Mouse (Mus musculus) forebrain, embryonic 14.5 days (tissue): ENCODE results near the gene Trp53rkb. TPM values are rescaled to one million over a fixed set of nuclear protein-coding genes. Genes with fewer than 3 reads are reported as not detected.
"Not testable (repeated sequence)": the region's sequence is repeated elsewhere in the genome, so short reads cannot be mapped to it uniquely, and the experiment has no call there.

Experiments used
- ATAC-seq: fragments of 200-750 bp; cut with Nextera tagmentation; 2 replicates; pipeline ENCODE4 v1.8.0; 2017; ENCODE audit warnings: mild to moderate bottlenecking, moderate library complexity
- DNase-seq: peaks from one replicate; pipeline ENCODE4 v3.0.0-alpha.2; 2015; ENCODE audit warnings: low spot score
- H3K27ac ChIP-seq: fragments of 300-500 bp; sonication (generic); 2 replicates; pipeline ENCODE4 v1.5.1; 2014; ENCODE audit warnings: low read depth, mild to moderate bottlenecking, control low read depth, low read length, moderate library complexity
- H3K27me3 ChIP-seq: fragments of 300-500 bp; sonication (generic); replicated peaks from 2 replicates; pipeline ENCODE4 v1.6.1; 2014; ENCODE audit warnings: low read length, control low read depth, mixed read lengths; ENCODE audit not compliant: control insufficient read depth, insufficient read depth
- H3K36me3 ChIP-seq: fragments of 300-500 bp; sonication (generic); 2 replicates; pipeline ENCODE4 v1.6.1; 2014; ENCODE audit warnings: low read length, control low read depth; ENCODE audit not compliant: control insufficient read depth, insufficient read depth
- H3K4me1 ChIP-seq: fragments of 300-500 bp; sonication (generic); 2 replicates; pipeline ENCODE4 v1.6.1; 2014; ENCODE audit warnings: antibody characterized with exemption, low read length, control low read depth; ENCODE audit not compliant: control insufficient read depth, insufficient read depth
- H3K4me2 ChIP-seq: fragments of 300-500 bp; sonication (generic); 2 replicates; pipeline ENCODE4 v1.6.1; 2014; ENCODE audit warnings: mild to moderate bottlenecking, control low read depth, low read length
- H3K4me3 ChIP-seq: fragments of 300-500 bp; sonication (generic); 2 replicates; pipeline ENCODE4 v1.5.1; 2014; ENCODE audit warnings: low read depth, low read length, control low read depth
- H3K9ac ChIP-seq: fragments of 300-500 bp; sonication (generic); 2 replicates; pipeline ENCODE4 v1.6.1; 2014; ENCODE audit warnings: mild to moderate bottlenecking, low read length, control low read depth, moderate library complexity
- H3K9me3 ChIP-seq: fragments of 300-500 bp; sonication (generic); replicated peaks from 2 replicates; pipeline ENCODE4 v1.6.1; 2016; ENCODE audit warnings: low read length, control low read depth, mixed read lengths; ENCODE audit not compliant: control insufficient read depth
- WGBS: fragments of 180-500 bp; shearing (Covaris S2); extraction: QIAGEN DNeasy Blood & Tissue Kit; methylation state at CpG from one replicate; pipeline ENCODE4 v1.1.7; 2014; 5-methylcytosine and 5-hydroxymethylcytosine counted together
- polyA plus RNA-seq: library from polyadenylated mRNA; unstranded; fragments of >200 nt; fragmentation: Nextera tagmentation; extraction: Ambion mirVana; gene quantifications from 2 replicates; pipeline ENCODE4 v1.2.1, GENCODE M21; 2014

The Trp53rkb gene
- 9.1 and 9.4 TPM in 2 replicates for polyA plus RNA-seq

DNA sequence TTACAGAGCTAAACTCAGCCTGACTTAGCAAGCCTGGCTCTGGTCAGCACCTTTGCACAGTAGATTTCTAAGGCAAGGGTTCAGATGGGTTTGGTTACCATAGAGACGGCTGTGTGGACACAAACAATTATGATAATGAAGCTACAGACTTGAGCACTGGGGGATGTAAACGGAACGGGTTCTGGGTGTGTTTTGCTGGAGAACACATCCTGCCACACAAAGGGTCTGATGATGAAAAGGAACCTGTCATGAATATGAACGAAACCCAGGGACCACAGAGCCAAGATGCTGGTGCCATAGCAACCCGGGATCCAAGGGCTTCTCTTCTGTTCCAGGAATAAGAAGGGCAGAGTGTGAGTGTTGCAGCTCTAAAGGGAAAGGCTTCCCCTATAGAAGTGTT, at the start of gene Trp53rkb:
Gene Trp53rkb (plus strand): TSS at position 177 of the 400 bp plus-strand sequence.
- Histone ChIP-seq H3K4me3 (peak within 1 kb of the TSS; percentile 67), H3K27ac (peak within 1 kb of the TSS; percentile 58), H3K36me3 (peaks cover 14% of the 10 kb centered on the region), H3K27me3 (no peaks in the 10 kb centered on the region), H3K4me2 (peak within 1 kb of the TSS; percentile 63), H3K9ac (peak within 1 kb of the TSS; percentile 80), H3K4me1 (peaks cover 11% of the 10 kb centered on the region), H3K9me3 (no peaks in the 10 kb centered on the region)
- peak; percentile 70 for ATAC-seq
- DNase-seq = peak; percentile 74
- WGBS = 12% methylated on average over 5 of the region's 5 CpGs

GRCm38 (mm10) chr2:166743504-166743903, 48.8 kb upstream of the Trp53rkb start:
- H3K4me1 ChIP-seq = no peaks in the 10 kb centered on the region

DNA sequence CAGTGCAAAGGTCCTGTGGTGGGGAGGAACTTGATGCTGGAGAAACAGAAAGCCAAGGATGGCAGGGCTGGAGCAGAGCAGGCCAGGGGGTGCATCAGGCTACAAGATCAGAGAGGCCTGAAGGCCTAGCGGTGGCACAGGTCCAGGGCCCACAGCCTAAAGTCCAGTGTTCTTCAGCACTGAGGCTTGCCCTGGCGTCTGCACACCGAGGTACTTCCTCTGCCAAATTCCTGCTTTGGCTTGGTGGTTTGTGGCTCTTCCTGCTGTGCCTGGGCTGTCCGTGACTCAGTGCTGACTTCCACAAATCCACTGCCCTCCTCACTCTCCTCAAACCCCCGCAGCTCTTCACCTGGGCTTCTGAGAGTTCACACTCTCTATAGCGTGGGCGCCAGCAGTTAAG, 47.9 kb upstream of the Trp53rkb start:
- WGBS = 80% methylated on average over 7 of the region's 7 CpGs
- Histone ChIP-seq H3K4me3 (no peak overlapping the region), H3K4me2 (no peak overlapping the region), H3K9ac (no peak overlapping the region), H3K27me3 (no peaks in the 10 kb centered on the region), H3K4me1 (no peaks in the 10 kb centered on the region), H3K36me3 (no peaks in the 10 kb centered on the region), H3K27ac (no peak overlapping the region), H3K9me3 (no peaks in the 10 kb centered on the region)
- no peak for ATAC-seq
- no peak for DNase-seq

More at GRCm38 (mm10) chr2:166743504-166743903, 48.8 kb upstream of the Trp53rkb start:
- DNase-seq = no peak
- no peak overlapping the region for H3K4me3 ChIP-seq
- no peaks in the 10 kb centered on the region for H3K9me3 ChIP-seq
- H3K4me2 ChIP-seq = no peak overlapping the region
- no peaks in the 10 kb centered on the region for H3K36me3 ChIP-seq
- no peak for ATAC-seq
- 34% methylated on average over 4 of the region's 4 CpGs for WGBS
- H3K27me3 ChIP-seq = no peaks in the 10 kb centered on the region
- no peak overlapping the region for H3K27ac ChIP-seq
- H3K9ac ChIP-seq = no peak overlapping the region

GRCm38 (mm10) chr2:166745849-166746248, 46.5 kb upstream of the Trp53rkb start:
- Histone ChIP-seq H3K4me2 (no peak overlapping the region), H3K9me3 (no peaks in the 10 kb centered on the region), H3K4me1 (no peaks in the 10 kb centered on the region), H3K36me3 (no peaks in the 10 kb centered on the region), H3K9ac (no peak overlapping the region), H3K27ac (no peak overlapping the region), H3K4me3 (no peak overlapping the region), H3K27me3 (no peaks in the 10 kb centered on the region)
- DNase-seq (no peak), ATAC-seq (no peak)
- WGBS = 89% methylated on average over 9 of the region's 9 CpGs

GRCm38 (mm10) chr2:166746261-166746913, 45.9 kb upstream of the Trp53rkb start:
- H3K9ac ChIP-seq, H3K4me1 ChIP-seq, H3K36me3 ChIP-seq, H3K27me3 ChIP-seq, H3K9me3 ChIP-seq, H3K4me2 ChIP-seq, ATAC-seq, DNase-seq, H3K27ac ChIP-seq, H3K4me3 ChIP-seq: not testable (repeated sequence)
- 55% methylated on average over 14 of the region's 14 CpGs for WGBS

DNA sequence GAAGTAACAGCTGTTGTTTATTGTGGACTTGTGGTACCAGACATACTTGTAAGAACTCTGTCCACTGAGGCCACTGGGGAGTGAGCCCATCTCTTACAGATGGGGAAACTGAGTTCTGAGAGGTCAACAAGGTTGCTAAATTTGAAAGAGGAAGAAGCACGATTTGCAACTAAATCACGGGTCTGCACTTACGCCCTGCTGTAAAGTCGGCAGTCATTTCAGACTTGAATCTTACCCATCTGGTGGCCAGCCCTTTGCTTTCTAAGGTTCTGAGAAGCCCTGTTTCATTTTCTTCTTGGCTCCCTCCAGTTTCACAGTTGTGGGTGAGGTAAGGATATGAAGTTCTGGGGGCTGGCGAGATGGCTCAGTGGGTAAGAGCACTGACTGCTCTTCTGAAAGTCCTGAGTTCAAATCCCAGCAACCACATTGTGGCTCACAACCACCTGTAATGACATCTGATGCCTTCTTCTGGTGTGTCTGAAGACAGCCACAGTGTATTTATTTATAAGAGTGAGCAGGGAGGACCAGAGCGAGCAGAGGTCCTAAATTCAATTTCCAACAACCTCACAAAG, 41.6 kb upstream of the Trp53rkb start:
- DNase-seq (no peak), ATAC-seq (no peak)
- WGBS = 93% methylated on average over 6 of the region's 6 CpGs
- Histone ChIP-seq H3K9ac (no peak overlapping the region), H3K4me1 (no peaks in the 10 kb centered on the region), H3K27me3 (no peaks in the 10 kb centered on the region), H3K9me3 (no peaks in the 10 kb centered on the region), H3K36me3 (no peaks in the 10 kb centered on the region), H3K4me2 (no peak overlapping the region), H3K27ac (no peak overlapping the region), H3K4me3 (no peak overlapping the region)

- DNase-seq (no peak), ATAC-seq (no peak)
- Histone ChIP-seq H3K27ac (no peak overlapping the region), H3K36me3 (no peaks in the 10 kb centered on the region), H3K9me3 (no peaks in the 10 kb centered on the region), H3K4me2 (no peak overlapping the region), H3K4me3 (no peak overlapping the region), H3K27me3 (no peaks in the 10 kb centered on the region), H3K9ac (no peak overlapping the region), H3K4me1 (no peaks in the 10 kb centered on the region)
- WGBS = 78% methylated on average over 4 of the region's 4 CpGs
Measured at GRCm38 (mm10) chr2:166754194-166754593, 38.1 kb upstream of the Trp53rkb start.

DNA sequence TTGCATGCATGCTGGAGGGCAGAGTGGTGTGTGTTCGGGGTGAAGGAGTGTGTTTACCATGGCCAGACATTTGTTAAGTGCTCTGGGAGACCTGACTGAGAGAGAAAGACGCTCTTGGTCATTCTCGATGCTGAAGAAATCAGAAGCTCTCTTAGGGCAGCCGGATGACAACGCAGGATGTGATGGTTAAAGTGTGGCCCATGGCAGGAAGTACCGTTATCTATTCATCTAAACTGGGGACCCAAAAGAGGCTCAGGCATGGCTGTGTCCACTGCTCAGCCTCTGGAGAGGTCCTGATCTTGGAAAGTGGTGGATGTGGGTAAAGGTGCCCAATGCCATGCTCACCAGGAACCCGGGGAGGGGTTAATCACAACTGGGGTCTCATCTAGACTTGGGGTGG, 37.6 kb upstream of the Trp53rkb start:
- 89% methylated on average over 7 of the region's 7 CpGs for WGBS
- no peaks in the 10 kb centered on the region for H3K4me1 ChIP-seq
- H3K27ac ChIP-seq = no peak overlapping the region
- no peaks in the 10 kb centered on the region for H3K36me3 ChIP-seq
- no peak overlapping the region for H3K9ac ChIP-seq
- no peaks in the 10 kb centered on the region for H3K27me3 ChIP-seq
- no peak for ATAC-seq
- H3K4me2 ChIP-seq = no peak overlapping the region
- H3K9me3 ChIP-seq = no peaks in the 10 kb centered on the region
- no peak for DNase-seq
- H3K4me3 ChIP-seq = no peak overlapping the region

DNA sequence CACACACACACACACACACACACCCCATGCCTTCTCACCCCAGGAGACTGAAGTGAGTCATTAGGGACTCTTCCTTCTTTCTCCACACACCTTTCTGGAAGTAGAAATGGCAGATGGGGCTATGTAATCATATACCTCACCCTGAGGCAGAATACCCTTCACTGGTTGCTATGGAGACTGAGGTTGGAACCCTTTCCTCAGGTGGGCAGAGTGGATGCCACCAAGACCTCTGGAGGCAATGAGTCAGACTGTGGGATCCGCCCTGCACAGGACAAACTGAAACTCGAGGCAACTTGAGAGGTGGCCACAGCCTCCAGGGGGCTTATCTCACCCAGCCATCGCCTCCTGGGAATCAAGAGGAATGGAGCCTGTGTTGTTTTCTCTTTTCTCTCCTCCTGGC, 34.4 kb upstream of the Trp53rkb start:
- WGBS = 45% methylated on average over 3 of the region's 3 CpGs

More for the DNA sequence above, 34.4 kb upstream of the Trp53rkb start:
- Histone ChIP-seq H3K27ac (no peak overlapping the region), H3K36me3 (no peaks in the 10 kb centered on the region), H3K9ac (no peak overlapping the region), H3K4me3 (no peak overlapping the region), H3K4me2 (no peak overlapping the region), H3K9me3 (no peaks in the 10 kb centered on the region), H3K4me1 (no peaks in the 10 kb centered on the region), H3K27me3 (no peaks in the 10 kb centered on the region)
- no peak for ATAC-seq
- no peak for DNase-seq
